Mouse (Mus musculus) adrenal gland, postnatal 10 days (tissue): ENCODE measurements around the gene Hist1h2bk. TPM values are rescaled to one million over a fixed set of nuclear protein-coding genes. Genes with fewer than 3 reads are reported as not detected.

Source experiments
- microRNA-seq: library from miRNA; unstranded; fragments of <30 nt; microRNA quantifications from one replicate; pipeline ENCODE4 v1.2.0, GENCODE M21; 2021
- total RNA-seq, 2 experiments: library from RNA; stranded (reverse); gene quantifications; 2 replicates each; pipeline ENCODE4 v1.2.3; 2021

Hist1h2bk gene
- total RNA-seq, 2 experiments from 2014 or later = 299 to 338 TPM

Small RNAs within 50 kb of the gene (microRNA-seq; reads per million reads assigned to microRNA genes)
- gene Gm26300 = not detected
- not detected for gene Gm44390
- gene Gm44486 = not detected

Other genes starting within 250 kb of the Hist1h2bk start
- 10 to 100 TPM; 69.2 to 73.2 TPM for gene Hist1h2an, start 248.7 kb upstream of the Hist1h2bk start, total RNA-seq
- gene Hist1h2bp, start 248.4 kb upstream of the Hist1h2bk start, total RNA-seq = 100 to 1,000 TPM; 111 to 134 TPM
- 100 to 1,000 TPM; 207 to 275 TPM for gene Hist1h2bq, start 225.7 kb upstream of the Hist1h2bk start, total RNA-seq
- gene Hist1h2ao, start 225.4 kb upstream of the Hist1h2bk start, total RNA-seq = not detected
- 100 to 1,000 TPM; 590 to 593 TPM for gene Hist1h4m, start 224.1 kb upstream of the Hist1h2bk start, total RNA-seq
- 100 to 1,000 TPM in 1 of 2 experiments, 10 to 100 TPM in 1; 81.5 to 146 TPM for gene Hist1h4n, start 203.7 kb upstream of the Hist1h2bk start, total RNA-seq
- gene Hist1h2ap, start 202.4 kb upstream of the Hist1h2bk start, total RNA-seq = 100 to 1,000 TPM; 430 to 536 TPM
- gene Hist1h2br, start 202.1 kb upstream of the Hist1h2bk start, total RNA-seq = 100 to 1,000 TPM; 207 to 269 TPM
- 1 to 10 TPM; 2.0 to 2.4 TPM for gene Zfp184, start 90.8 kb upstream of the Hist1h2bk start, total RNA-seq
- gene Pom121l2, start 54.7 kb upstream of the Hist1h2bk start, total RNA-seq = not detected
- not detected for gene Prss16, start 26.1 kb upstream of the Hist1h2bk start, total RNA-seq
- gene Hist1h2ah, start 302 bp upstream of the Hist1h2bk start, total RNA-seq = 100 to 1,000 TPM; 239 to 319 TPM
- gene Hist1h4i, start 5.5 kb downstream of the Hist1h2bk start, total RNA-seq = 100 to 1,000 TPM; 136 to 154 TPM
- 100 to 1,000 TPM; 237 to 260 TPM for gene Hist1h2ag, start 7.1 kb downstream of the Hist1h2bk start, total RNA-seq
- 100 to 1,000 TPM; 170 to 209 TPM for gene Hist1h2bj, start 7.3 kb downstream of the Hist1h2bk start, total RNA-seq
- gene Vmn1r188, start 48.6 kb downstream of the Hist1h2bk start, total RNA-seq = not detected
- gene Vmn1r189, start 70.0 kb downstream of the Hist1h2bk start, total RNA-seq = not detected
- gene Vmn1r191, start 148.1 kb downstream of the Hist1h2bk start, total RNA-seq = not detected
- not detected for gene Vmn1r192, start 155.3 kb downstream of the Hist1h2bk start, total RNA-seq
- not detected for gene Vmn1r193, start 187.3 kb downstream of the Hist1h2bk start, total RNA-seq
- not detected for gene Vmn1r194, start 208.3 kb downstream of the Hist1h2bk start, total RNA-seq
- gene Vmn1r195, start 234.7 kb downstream of the Hist1h2bk start, total RNA-seq = not detected